Mouse (Mus musculus) frontal cortex, postnatal 10 days (tissue): ENCODE measurements around the gene Neu2.

ENCODE experiments used
- DNase-seq, 2 experiments: peaks; one replicate each; pipeline ENCODE4 v3.0.0; 2022; ENCODE audit warnings: low spot score in 2 of 2, mixed read lengths in 1 of 2

The Neu2 gene

DNA sequence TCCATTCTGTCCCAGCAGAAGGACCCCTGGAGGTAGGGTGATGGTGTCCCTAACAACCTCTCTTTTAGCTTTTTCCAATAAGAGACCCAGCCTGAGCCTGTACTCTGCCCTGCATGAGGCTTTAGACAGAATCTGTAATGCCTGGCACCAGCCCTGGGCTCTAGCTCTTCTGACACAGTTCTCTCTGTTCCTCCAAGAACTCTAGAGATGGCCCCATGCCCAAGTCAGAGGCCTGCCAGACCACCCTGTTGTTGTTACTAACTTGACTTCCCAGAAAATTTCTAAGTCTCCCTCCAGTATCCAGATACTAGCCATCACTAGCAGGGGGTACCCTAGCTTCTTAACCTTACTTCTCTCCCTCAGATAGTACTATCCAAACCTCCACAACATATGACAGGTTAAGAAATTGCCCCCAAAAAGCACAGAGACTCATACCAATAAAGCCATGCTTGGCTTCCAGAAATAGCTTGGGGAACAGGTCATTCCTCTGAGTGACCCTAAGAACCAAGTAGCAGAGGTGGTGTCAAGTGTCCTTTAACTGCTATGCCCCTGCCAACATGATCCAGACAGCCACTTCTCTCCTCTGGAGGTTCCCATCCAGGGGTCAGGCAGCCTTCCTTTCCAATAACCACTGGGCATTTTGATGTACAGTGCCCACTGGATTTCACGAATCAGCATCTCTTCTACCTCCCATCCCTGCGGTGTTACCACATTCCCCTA lies 105.0 kb downstream of the Neu2 start:
- no peak for DNase-seq

DNA sequence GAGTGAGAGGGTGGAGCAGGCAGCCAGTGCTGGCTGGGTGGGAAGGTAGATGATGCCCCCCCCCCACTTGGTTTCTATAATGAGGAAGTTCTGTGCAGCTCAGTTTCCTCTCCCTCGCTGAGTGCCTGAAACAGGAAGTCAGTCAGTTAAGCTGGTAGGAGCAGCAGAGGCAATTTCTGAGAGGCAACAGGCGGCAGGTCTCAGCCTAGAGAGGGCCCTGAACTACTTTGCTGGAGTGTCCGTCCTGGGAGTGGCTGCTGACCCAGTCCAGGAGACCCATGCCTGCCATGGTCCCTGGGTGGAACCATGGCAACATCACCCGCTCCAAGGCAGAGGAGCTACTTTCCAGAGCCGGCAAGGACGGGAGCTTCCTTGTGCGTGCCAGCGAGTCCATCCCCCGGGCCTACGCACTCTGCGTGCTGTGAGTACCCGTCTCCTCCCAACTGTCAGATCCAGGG lies 110.6 kb downstream of the Neu2 start, which contains the start of gene Inpp5d:
Gene Inpp5d, plus strand, starts transcription at position 102 of the 458 bp plus-strand sequence.
- DNase-seq, result no peak

DNA sequence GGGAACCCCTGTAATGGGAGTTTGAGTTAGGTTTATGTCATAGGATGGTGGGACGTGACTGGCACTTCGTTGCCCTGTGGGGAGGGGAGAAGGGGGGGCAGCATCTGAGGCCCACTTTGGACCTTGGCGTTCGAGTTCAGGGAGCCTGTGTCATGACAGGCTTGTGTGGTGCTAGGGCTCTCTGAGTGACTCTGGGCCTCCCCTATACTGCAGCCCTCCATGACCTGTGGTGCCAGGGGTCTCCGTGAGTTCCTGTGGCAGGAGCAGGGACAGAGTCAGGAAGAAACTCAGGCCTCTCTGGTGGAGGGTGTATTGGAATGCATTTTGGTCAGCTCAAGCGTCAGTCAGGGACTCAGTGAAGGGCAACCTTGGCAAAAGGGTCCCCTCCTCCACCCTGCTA lies 111.0 kb downstream of the Neu2 start:
- no peak for DNase-seq

DNA sequence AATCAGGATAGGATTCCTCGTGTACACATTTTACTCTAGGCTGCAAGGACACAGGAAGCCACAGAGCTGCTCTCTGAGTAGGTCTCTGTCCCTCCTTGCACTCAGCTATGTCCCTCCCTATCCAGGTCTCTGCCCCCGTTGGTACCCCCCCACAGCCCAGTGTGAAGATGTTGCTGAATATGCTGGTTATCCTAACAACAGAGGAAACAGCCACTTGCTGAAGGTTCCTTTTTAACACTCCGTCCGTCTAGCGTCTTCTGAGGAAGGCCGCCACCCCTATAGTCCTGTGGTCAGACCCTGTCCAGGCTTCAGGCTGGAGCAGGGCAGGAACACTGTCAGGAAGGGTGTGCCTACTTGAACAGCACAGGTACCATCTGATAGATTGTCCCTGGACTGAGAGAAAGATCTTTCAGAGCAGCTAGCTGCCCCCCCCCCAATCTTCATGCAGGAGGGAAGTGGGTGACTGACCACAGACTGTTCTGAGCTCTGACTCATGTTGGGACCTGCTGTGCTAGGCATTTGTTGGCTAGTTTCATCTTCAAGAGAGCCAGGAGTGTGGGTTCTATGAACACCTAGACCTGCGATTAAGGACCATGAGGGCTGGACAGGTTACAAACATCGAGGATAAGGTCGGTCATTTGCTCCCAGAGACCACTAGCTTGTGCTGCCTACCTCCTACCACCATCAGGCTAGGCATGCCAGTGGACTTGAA lies 111.6 kb downstream of the Neu2 start:
- no peak for DNase-seq

DNA sequence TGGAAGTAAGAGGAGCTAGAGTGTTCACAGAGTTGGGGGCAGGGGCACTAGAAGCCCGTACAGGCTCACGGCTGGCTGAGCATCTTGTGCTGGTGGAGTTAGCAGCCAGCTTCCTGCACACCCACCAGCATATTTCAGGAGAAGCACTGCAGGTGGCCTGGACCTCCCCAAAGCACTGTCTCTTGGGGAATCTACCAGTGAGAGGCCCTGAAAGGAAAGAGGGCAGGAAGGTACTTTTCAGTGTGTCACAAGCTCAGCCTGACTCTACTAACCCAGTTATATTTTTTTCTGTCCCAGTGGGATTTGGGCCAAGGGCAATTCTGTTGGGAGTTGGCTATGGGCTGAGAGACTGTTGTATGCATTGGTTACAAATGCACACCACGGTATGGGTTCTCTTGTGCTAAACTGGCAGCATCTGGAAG lies 112.2 kb downstream of the Neu2 start:
- DNase-seq, result peak in 1 of 2 experiments; percentile 25

DNA sequence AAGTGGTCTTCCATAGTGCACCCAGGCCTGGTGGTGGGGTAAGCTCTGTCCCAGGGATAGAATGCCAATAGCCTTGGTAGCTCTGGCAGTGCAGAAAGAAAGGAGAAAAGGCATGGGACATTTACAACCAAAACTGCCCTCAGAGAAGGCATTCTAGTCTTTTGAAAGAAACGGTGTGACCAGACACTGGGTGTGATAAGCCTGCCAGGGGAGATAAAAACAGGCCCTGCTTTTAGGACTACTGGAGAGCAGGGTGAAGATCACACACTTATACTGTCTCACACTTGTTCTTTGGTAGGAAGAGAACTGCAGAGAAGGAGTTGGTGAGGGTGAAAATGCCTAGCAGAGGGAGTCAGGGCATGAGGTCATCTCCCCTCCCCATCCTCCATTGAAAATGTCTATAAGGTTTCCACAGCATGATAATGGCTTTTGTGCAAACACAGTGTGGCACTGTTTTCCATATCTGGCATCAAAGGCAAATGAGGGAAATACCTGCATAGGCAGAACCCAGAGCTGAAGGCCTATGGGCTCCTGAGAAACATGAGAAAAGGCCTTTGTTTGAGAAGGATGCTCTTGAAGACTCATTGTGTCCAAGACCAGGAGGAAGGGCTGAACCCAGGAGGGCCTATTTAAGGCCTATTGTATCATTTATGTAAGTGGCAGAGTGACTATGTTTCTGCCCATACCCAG lies 114.4 kb downstream of the Neu2 start:
- no peak for DNase-seq

DNA sequence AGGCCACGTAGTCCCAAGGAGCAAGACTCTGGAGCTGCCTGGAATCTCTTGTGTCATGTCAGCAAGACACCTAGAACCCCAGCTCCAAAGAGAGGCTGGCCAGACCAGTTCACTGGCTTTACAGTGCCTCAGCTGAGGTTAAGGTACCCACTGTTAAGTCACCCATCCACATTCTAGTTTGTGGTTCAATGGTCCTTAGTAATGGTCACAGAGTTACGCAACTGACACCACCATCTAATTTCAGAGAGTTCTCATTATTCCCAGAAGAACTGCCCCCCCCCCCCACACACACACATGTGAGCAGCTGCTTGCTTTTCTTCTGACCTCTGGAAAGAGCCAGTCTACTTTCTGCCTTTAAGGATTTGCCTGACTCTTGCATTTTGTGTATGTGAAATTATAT lies 115.1 kb downstream of the Neu2 start:
- no peak for DNase-seq

DNA sequence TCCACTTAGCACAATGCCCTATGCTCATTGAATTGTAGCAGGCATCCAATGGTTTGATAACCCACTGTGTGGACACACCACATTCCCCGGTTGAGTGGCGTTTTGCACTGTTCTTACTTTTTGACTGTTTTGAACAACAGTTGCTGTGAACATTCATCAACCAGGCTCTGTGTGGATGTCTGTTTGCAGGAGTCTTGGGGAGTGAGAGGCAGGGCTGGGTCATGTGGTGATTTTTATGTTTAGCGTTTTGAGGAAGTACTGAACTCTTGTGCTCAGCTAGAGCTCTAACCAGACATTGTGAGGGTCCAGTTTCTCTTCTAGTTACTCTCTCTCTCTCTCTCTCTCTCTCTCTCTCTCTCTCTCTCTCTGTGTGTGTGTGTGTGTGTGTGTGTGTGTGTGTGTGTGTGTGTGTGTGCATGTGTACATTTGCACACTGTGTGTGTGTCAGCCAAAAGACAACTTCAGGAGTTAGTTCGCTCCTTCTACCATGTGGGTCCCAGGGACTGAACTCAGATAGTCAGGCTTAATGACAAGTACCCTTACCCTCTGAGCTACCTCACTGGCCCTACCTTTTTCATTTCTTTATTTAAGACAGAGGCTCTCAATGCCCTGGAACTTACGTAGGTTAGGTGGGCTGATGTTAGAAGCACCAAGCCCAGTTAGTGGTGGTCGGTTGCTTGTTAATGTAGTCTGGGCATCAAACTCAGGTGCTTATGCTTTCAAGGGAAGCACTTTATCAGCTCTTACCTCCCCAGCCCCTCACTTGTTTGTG lies 115.8 kb downstream of the Neu2 start:
- no peak for DNase-seq

DNA sequence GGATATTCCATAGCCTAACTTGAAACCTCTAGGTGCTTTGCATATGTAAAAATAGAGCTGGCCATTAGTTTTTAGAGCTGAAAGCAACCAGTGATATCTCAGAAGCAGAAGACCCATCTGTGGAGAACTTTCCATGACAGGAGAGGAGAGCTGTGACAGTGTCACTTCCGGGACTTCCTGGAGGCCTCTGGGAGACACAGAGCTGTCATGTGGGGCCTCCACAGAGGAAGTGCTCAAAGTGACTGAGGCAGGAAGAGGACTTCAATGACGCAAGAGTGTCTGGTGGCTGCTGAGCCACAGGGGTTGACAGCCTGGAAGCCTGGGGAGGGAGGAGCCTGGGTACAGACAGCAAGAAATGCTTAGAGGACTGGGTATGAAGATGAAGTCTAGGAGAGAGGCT lies 116.7 kb downstream of the Neu2 start:
- DNase-seq, result peak in 1 of 2 experiments; percentile 30

DNA sequence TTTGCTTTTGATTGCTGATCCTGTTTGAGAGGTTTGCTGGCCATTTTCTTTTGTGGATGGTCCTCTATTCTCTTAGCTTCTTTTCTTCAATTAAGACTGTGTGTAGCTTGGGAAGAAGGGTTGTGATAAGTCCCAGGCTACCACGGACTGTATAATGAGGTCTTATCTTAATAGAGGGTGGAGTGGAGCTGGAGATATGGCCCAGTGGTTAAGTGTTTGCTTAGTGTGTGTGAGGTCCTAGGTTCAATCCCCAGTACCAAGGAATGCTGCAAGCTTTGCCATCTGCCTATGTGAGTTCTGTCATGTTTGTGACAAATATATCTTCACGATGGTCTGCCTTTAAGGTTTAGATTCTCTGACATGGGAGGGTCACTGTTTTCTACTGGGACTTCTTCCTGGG lies 118.4 kb downstream of the Neu2 start:
- no peak for DNase-seq

DNA sequence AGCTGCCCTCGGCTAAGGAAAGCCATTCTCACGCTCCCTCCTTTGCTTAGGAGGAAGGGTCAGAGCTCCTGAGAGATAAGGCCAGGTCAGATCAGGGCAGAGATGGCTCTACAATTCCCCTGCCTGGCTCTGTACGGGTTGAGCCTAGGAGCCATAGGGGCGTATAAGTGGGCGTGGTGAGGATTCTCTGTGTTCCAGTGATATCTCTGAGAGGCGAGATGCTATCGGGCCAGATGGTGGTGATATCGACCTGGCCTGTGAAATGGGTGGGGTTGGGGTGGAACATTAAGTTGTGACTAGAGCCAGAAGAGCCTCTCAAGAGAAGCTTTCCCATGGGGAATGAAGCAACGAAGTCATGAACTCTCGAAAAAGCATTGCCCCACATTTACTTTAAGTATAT lies 121.9 kb downstream of the Neu2 start:
- no peak for DNase-seq

DNA sequence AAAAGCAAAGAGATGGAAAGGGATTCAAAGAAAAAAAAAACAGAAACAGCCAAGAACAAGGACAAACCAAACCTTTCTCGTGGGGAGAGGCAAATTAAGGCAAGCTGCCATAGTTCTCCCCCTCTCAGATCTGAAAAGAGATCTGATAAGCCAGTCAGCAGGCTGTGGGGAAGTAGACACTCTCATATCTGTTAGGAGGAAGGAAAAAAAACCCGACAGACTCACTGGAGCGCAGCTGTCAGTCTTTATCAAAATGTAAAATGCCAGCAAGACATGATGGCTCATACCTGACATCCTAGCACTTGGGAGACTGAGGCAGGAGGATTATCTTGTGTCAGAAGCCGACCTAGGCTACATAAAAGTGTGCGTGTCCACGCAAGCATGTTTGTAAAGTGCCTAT lies 122.5 kb downstream of the Neu2 start:
- DNase-seq, result no peak

DNA sequence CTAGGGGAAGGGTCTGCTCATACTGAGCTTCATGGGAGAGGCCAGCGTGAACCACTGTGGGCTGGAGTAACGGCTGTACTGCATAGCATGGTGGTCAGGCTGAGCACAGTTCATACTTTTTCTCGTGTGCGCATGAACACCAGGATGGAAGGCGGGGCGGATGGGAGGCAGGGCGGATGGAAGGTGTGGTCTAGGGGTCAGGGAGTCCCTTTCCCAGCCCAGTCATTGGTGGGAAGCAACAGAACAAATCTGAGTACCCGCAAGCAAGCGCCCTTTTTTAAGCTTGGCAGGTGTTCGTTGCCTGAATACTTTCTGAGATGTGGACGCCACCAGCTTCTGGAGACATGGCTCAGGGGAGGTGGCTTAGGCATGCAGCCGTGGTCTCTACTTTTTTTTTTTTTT lies 127.0 kb downstream of the Neu2 start:
- no peak for DNase-seq

DNA sequence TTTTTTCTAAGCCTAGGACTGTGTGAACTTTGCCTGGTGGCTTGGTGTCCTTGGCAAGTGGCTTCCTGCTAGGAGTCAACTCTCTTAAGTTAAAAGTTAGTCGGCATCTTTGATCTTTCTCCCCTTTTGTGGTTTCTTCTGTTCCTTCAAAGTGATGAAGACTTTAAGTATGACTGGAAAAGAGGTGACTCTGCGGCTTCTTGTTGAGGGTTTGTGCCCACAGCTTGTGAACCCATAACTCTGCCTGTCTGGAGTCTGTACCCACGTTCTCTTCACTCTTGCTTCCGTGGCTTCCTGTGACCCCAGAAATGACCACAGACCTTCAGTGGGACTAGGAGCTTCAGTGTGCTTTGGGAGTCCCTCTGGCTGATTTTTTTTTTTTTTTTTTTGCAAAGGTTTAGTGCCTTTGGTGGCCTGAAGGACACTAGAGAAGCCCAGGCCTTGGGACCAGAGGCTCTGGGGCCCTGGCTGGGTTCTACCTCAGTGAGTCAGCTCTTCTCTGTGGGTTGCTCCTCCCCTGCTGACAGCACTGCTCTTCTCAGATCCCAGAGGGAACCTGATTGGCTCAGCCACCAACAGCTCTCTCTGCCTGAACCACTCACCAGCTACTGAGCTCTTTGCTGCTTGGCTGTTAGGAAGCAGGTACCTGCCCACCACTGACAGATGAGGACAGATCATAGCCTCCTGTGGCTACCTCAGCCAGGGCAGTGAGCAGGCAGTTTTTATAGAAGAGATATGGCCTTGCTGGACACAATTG lies 127.6 kb downstream of the Neu2 start:
- DNase-seq, result no peak

DNA sequence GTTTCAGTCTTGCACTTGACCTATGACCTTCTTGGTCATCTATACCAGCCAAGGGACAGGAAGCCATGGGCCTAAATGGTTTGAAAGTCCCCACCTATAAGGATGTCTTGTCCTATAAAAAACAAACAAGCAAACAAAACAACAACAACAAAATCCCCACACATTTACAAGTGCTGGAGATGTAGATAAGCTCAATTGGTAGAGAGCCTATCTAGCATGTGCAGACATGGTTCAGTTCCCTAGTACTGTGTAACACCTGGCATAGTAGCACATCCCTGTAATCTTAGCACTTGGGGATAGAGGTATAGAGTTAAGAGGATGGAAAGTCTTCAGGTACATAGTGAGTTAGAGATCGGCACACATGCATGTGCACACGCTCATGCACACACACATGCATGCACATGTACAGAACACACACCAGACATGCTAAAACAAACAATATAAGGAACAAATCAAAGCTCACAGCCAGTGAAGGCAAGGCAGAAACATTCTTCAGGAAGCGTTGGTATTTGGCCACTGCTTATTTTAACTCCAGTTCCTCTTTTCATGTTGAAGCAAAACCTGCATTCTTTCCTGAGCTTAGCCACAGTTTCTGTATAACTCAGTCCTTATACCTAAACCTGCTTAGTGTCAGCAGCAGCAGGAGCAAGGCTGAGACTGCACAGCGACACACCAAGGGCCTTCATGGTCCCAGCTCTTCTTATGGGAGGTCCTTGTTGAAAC lies 128.3 kb downstream of the Neu2 start:
- no peak for DNase-seq

DNA sequence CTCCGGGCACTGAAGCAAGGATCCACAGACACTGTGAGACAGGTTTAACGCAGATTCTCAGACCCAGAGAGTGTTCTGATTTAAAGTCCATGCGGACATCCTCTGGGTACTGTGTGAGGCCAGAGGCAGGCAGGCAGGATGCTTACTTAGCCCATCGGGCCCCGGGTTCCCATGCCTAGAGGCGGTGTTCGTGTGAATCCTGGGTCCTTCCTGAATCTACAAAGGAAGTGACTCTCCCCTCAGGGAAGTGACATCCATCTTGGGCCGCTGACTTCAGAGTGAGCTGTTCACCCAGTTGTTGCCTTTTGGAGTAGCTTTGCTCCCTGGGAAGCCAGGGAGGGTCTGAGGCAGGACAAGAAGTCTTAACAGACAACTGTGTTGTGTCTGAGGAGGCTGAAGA lies 130.0 kb downstream of the Neu2 start:
- DNase-seq, result no peak

DNA sequence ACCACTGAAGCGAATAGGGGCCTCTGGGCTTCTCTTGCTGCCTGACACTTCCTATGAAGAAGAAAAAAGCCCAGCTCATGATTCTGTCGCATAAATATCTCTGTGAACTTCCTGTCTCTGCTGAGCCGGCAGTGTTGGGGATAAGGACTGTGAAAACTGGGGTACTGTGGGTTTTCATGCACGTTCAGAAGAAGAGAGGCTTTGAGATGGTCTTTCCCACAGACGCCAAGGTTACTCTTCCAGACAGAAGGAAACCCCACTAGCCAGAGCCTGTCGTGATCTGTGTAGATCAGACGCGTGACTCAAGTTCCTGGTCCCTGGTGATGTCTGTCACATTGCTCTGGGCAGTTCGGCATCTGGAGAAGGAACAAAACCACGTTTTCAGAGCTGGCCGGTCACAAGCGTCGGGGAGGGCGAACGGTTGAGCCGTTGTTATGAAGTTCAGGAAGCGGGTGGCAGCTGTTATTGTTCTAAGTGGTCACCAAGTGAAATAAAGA lies 130.5 kb downstream of the Neu2 start:
- DNase-seq, result no peak

DNA sequence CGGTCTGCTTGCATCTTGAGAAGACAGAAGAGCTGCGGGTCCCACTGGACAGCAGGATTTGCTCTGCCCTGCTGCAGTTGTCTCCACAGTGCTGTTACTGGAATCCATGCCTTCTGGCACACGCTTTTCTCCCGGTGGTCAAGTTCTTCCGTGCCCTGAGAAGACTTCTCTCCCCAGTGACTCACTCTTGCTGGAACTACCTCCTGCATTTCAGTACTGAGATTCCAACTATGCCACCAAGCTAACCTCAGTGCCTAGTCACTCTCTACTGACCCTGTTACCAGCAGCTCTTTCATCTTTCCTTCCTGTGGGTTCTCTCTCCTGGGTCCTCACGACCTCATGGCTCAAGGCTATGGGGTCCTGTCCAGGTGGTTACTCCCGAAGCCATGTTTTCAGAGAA lies 133.3 kb downstream of the Neu2 start:
- DNase-seq, result no peak

DNA sequence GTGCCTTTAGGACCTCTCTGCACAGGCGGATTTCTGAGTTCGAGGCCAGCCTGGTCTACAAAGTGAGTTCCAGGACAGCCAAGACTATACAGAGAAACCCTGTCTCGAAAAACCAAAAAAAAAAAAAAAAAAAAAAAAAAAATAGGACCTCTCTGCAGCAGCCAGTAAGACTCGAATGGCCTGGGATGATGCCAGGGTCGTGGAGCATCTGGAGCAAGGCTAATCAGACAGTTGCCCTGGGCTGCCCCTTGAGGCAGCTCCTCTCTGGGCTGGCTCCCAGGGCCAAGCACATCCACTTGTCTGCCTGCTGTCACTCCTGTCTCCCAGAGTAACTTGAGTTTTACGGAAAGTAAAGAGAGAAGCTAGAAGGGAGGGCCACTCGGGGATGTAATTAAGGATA lies 135.4 kb downstream of the Neu2 start:
- DNase-seq, result no peak

DNA sequence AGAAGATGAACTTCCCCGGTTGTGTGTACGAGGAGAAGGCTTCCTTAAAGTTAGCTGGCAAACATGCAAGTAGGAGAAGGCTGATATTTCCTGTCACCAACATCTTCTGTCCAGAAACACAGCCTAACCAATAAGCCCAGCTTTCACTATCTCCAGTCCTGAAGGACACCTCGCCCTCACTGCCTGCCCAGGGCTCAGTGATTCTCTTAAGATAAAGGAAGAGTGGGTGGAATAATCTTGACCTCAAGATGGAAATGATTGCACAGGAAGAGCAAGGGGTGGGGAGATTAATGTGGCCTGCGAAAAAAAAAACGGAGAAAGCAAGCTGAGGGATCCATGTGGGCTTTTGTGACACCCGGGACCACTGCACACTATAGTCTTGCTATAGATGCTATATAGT lies 136.1 kb downstream of the Neu2 start:
- DNase-seq, result no peak
